Mouse (Mus musculus) liver, embryonic 14.5 days (tissue): Measurements from ENCODE around the gene Rab35.

Source experiments
- CTCF ChIP-seq: IDR thresholded peaks from 2 replicates; pipeline ENCODE4 v1.5.1; 2016; ENCODE audit warnings: antibody characterized with exemption, low read depth, control low read depth
- EP300 ChIP-seq: IDR thresholded peaks from 2 replicates; pipeline ENCODE4 v1.6.1; 2016; ENCODE audit warnings: antibody characterized with exemption, low read depth

- TF ChIP-seq CTCF (no peak), EP300 (no peak)
Measured at GRCm38 (mm10) chr5:115623694-115624440, 7.8 kb upstream of the Rab35 start.
